Mouse (Mus musculus): ENCODE data around the gene Atp7b. TPM values are rescaled to one million over a fixed set of nuclear protein-coding genes. Genes with fewer than 3 reads are reported as not detected.

The Atp7b gene
- polyA plus RNA-seq, 1 experiment from 2014 or later, result 1.9 TPM

DNA sequence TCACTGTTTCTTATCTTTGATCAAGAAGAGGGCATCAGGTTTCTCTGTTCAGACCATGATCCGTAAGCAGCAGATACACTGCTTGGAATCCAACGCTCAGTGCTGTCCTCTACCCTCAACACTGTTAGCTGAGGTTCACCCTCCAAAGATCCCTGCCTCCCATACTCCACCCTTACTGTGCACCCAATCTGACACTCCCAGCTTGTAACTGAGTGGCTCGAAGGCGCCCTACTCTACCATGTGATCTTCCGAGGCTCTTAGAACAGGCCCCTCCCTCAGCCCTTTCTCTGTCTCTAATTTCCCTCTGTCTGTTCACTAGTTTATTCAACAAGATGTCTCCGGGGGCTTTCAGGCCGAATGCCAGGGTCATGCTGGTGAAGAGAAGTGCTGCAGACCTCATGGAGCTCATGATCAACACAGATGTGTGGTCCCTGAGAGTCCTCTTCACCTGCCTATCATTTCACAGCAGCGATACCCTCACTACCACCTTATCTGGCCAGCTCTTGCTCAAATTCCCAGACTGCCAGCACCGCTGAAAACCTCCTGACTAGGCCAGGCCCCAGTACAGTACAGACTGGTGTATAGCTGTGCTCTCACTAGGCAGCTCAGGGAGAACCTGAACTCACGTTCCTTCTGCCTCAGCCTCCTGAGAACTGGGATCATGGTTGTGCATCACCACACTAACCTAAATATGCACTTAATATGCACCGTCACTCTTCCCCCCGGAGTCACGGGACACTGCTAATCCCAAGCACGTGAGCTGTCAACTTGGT lies 55.2 kb downstream of the Atp7b start:
- Histone ChIP-seq H3K4me2 (ENCODE audit: low read length) (no peak overlapping the region), H3K36me3 (ENCODE audit: control insufficient read depth, insufficient read depth) (no peaks in the 10 kb centered on the region), H3K9me3 (ENCODE audit: control insufficient read depth, low read length) (no peaks in the 10 kb centered on the region), H3K27ac (ENCODE audit: low read length) (no peak overlapping the region), H3K9ac (replicated peaks; ENCODE audit: low read depth, low read length) (no peak overlapping the region), H3K4me3 (replicated peaks; ENCODE audit: low read length) (no peak overlapping the region), H3K4me1 (replicated peaks; ENCODE audit: control insufficient read depth, insufficient read depth, low read length) (no peaks in the 10 kb centered on the region), H3K27me3 (replicated peaks; ENCODE audit: control insufficient read depth, insufficient read depth, low read length) (no peaks in the 10 kb centered on the region)
- 82% methylated on average over 14 of the region's 14 CpGs for WGBS
- 0 out of 2 replicates have a peak, but pooled peaks have one; percentile 23 for ATAC-seq

DNA sequence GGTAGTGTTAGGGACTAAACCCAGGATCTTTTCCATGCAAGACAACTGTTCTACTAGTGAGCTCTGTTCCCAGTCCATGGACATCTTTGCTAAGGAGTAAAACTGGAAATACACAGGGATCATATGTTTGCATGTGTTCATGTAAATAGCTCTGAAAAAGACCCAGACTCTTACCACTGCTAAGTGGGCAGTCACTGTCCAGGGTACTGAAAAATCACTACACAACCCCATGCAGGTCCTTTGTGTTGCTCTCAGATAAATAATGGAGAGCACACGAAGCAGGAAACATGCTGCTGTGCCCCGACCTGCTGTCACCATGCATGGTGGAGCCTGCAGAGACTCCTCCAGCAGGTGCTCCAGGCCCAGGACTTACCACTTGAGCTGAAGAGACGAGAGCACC lies 64.9 kb downstream of the Atp7b start:
- 37% methylated on average over 3 of the region's 3 CpGs for WGBS
- ATAC-seq, result no peak
- Histone ChIP-seq H3K4me1 (replicated peaks; ENCODE audit: control insufficient read depth, insufficient read depth, low read length) (no peaks in the 10 kb centered on the region), H3K9me3 (ENCODE audit: control insufficient read depth, low read length) (no peaks in the 10 kb centered on the region), H3K4me3 (replicated peaks; ENCODE audit: low read length) (no peak overlapping the region), H3K27me3 (replicated peaks; ENCODE audit: control insufficient read depth, insufficient read depth, low read length) (no peaks in the 10 kb centered on the region), H3K9ac (replicated peaks; ENCODE audit: low read depth, low read length) (no peak overlapping the region), H3K4me2 (ENCODE audit: low read length) (no peak overlapping the region), H3K27ac (ENCODE audit: low read length) (no peak overlapping the region), H3K36me3 (ENCODE audit: control insufficient read depth, insufficient read depth) (no peaks in the 10 kb centered on the region)

DNA sequence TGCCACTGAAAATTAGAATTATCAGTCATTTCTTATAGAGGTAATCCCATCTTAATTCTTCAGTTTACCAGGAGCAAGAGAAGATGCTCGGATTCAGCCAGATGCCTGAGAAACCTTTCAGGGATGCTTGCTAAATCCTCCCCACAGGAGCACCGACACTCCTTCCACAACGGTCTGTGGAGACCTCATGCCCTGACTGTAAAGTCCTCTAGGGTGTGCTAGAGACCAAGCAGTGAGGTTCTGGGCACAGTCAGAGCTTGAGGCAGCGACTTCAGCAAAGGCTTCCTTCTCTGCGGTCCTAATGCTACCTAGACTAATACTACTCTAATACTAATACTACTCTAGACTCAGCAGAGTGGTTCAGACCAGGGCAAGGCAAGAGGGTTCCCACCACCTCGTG lies 67.9 kb downstream of the Atp7b start:
- ATAC-seq, result peak; percentile 90
- no peaks in the 10 kb centered on the region for H3K27me3 ChIP-seq (replicated peaks; ENCODE audit: control insufficient read depth, insufficient read depth, low read length)
- no peaks in the 10 kb centered on the region for H3K9me3 ChIP-seq (ENCODE audit: control insufficient read depth, low read length)
- H3K36me3 ChIP-seq (ENCODE audit: control insufficient read depth, insufficient read depth), result no peaks in the 10 kb centered on the region
- no peak overlapping the region for H3K4me3 ChIP-seq (replicated peaks; ENCODE audit: low read length)
- WGBS, result 13% methylated on average over 6 of the region's 6 CpGs
- no peak overlapping the region for H3K9ac ChIP-seq (replicated peaks; ENCODE audit: low read depth, low read length)
- H3K4me2 ChIP-seq (ENCODE audit: low read length), result no peak overlapping the region
- no peaks in the 10 kb centered on the region for H3K4me1 ChIP-seq (replicated peaks; ENCODE audit: control insufficient read depth, insufficient read depth, low read length)
- no peak overlapping the region for H3K27ac ChIP-seq (ENCODE audit: low read length)

DNA sequence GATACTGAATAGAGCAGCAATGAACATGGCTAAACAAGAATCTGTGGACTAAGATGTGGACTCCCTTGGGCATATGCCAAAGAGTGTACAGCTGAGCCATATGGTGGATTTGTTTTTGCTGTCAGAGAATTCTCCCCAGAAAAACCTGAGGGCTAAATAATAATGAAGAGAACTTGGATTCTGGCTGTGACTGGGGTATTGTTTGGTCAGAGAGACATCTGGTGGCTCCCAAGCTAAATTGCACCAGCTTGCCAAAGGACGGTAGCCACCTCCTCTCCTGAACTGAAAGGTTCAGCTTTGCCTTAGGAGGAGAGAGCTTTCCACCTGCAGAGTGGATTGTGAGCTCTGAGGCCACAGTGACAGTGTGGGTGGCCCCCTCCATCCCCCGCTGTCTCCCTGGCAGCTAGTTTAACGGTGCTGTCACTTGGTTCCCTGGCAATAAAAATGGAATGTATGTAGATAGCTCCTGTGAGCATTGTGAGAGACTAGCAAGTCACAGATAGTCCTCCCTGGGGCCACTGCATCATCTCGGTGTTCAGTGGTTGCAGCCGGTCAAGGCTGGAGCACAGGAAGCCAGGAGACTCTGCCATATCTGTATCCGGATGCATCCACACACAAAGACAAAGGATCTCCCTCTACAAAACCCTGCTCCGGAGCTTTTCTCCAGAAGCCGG lies 78.3 kb downstream of the Atp7b start:
- H3K27me3 ChIP-seq (replicated peaks; ENCODE audit: control insufficient read depth, insufficient read depth, low read length), result no peaks in the 10 kb centered on the region
- H3K9ac ChIP-seq (replicated peaks; ENCODE audit: low read depth, low read length), result no peak overlapping the region
- peak; percentile 68 for ATAC-seq
- 61% methylated on average over 8 of the region's 8 CpGs for WGBS
- no peak overlapping the region for H3K4me3 ChIP-seq (replicated peaks; ENCODE audit: low read length)
- H3K4me2 ChIP-seq (ENCODE audit: low read length), result no peak overlapping the region
- H3K9me3 ChIP-seq (ENCODE audit: control insufficient read depth, low read length), result no peaks in the 10 kb centered on the region
- no peaks in the 10 kb centered on the region for H3K4me1 ChIP-seq (replicated peaks; ENCODE audit: control insufficient read depth, insufficient read depth, low read length)
- no peaks in the 10 kb centered on the region for H3K36me3 ChIP-seq (ENCODE audit: control insufficient read depth, insufficient read depth)
- no peak overlapping the region for H3K27ac ChIP-seq (ENCODE audit: low read length)

DNA sequence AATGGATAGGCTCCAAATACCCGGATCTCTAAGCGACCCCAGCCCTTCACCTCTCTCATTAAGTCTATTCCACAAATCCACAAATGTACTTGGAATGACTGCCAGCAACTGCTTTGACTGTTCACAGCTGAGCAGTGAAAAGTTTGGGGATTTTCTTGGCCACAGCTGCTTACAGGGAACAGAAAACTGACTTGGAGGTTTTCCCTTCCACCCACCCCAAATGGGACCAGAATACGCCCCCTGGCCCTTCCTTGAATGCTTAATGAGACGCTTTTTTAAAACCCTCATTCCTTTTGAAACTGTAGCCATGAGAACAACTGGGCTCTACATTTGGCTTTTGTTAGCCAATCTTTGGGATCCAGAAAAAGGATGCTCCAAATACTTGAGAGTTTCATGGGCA lies 81.9 kb downstream of the Atp7b start:
- no peaks in the 10 kb centered on the region for H3K9me3 ChIP-seq (ENCODE audit: control insufficient read depth, low read length)
- ATAC-seq, result peak; percentile 31; the same call in 1 of the 2 replicates
- no peaks in the 10 kb centered on the region for H3K36me3 ChIP-seq (ENCODE audit: control insufficient read depth, insufficient read depth)
- no peak overlapping the region for H3K4me2 ChIP-seq (ENCODE audit: low read length)
- H3K4me1 ChIP-seq (replicated peaks; ENCODE audit: control insufficient read depth, insufficient read depth, low read length), result no peaks in the 10 kb centered on the region
- H3K27me3 ChIP-seq (replicated peaks; ENCODE audit: control insufficient read depth, insufficient read depth, low read length), result no peaks in the 10 kb centered on the region
- no peak overlapping the region for H3K27ac ChIP-seq (ENCODE audit: low read length)
- 35% methylated on average over 4 of the region's 4 CpGs for WGBS
- H3K4me3 ChIP-seq (replicated peaks; ENCODE audit: low read length), result no peak overlapping the region
- H3K9ac ChIP-seq (replicated peaks; ENCODE audit: low read depth, low read length), result no peak overlapping the region

DNA sequence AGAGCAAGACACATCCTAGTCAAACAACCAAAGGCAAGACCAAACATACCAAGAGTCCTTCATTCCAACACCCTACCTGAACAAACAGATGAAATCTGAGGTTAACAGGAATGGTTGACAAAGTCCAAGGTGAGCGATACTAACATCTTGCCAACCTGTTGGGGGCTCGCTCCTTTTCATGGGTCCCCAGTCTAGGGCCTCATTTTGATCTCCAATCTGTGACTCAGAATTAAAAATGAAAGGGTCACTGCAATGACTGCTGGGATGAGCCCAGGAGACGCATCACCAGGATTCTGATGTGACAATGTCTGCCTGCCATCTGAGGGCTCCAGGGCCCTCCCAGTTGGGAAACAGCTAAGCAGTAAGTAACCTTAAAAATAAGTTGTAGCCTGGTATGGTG lies 90.6 kb downstream of the Atp7b start, which contains the start of gene Ccdc70:
Ccdc70 (plus strand) TSS at position 301 of the 400 bp plus-strand sequence.
- H3K9me3 ChIP-seq (ENCODE audit: control insufficient read depth, low read length), result no peaks in the 10 kb centered on the region
- no peak within 1 kb of the TSS for H3K9ac ChIP-seq (replicated peaks; ENCODE audit: low read depth, low read length)
- H3K27me3 ChIP-seq (replicated peaks; ENCODE audit: control insufficient read depth, insufficient read depth, low read length), result no peaks in the 10 kb centered on the region
- WGBS, result 91% methylated on average over 3 of the region's 3 CpGs
- no peak within 1 kb of the TSS for H3K4me2 ChIP-seq (ENCODE audit: low read length)
- no peak within 1 kb of the TSS for H3K4me3 ChIP-seq (replicated peaks; ENCODE audit: low read length)
- H3K36me3 ChIP-seq (ENCODE audit: control insufficient read depth, insufficient read depth), result no peaks in the 10 kb centered on the region
- no peak within 1 kb of the TSS for H3K27ac ChIP-seq (ENCODE audit: low read length)
- H3K4me1 ChIP-seq (replicated peaks; ENCODE audit: control insufficient read depth, insufficient read depth, low read length), result no peaks in the 10 kb centered on the region
- no peak for ATAC-seq

DNA sequence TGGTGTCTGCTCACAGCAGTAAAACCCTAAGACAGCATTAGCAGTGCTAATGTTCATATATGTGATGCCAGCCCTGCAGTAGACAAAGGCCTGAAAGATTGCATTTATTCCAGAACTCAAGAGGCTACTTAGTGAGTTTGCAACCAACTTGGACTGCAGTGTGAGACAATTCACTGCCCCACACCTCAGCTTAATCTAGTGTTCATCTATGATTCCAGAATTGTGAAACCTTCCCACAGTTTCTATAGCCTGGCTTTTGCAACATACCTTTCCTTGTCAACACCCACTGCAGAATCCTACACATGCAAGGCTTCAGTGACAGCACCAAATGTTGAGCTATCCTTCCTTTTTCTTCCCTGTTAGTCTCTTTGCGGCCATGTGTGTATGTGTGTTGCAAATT lies 93.5 kb downstream of the Atp7b start:
- ATAC-seq, result no peak
- Histone ChIP-seq H3K4me3 (replicated peaks; ENCODE audit: low read length) (no peak overlapping the region), H3K27ac (ENCODE audit: low read length) (no peak overlapping the region), H3K36me3 (ENCODE audit: control insufficient read depth, insufficient read depth) (no peaks in the 10 kb centered on the region), H3K9me3 (ENCODE audit: control insufficient read depth, low read length) (no peaks in the 10 kb centered on the region), H3K9ac (replicated peaks; ENCODE audit: low read depth, low read length) (no peak overlapping the region), H3K27me3 (replicated peaks; ENCODE audit: control insufficient read depth, insufficient read depth, low read length) (no peaks in the 10 kb centered on the region), H3K4me1 (replicated peaks; ENCODE audit: control insufficient read depth, insufficient read depth, low read length) (no peaks in the 10 kb centered on the region), H3K4me2 (ENCODE audit: low read length) (no peak overlapping the region)
- WGBS, result 83% methylated on average over 1 of the region's 1 CpGs

DNA sequence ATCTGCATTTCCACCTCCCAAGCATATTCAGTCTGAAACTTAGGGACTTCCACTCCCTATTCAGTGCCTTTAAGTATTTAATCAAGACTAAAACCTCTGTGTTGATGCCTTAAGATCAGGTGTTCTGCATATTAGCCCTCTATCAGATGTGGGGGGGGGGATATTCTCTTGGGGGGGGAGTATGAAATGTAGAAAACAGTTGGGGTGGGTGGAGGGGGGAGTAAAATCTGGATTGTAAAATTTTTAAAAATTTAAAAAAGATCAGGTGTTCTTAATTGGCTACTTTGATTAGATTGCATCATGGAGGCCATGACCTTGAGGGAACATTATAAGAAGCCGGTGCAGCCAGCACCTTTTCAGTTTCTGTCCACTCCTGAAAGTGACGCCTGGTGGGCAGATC lies 101.7 kb downstream of the Atp7b start, which contains the start of gene Fam90a1a:
Fam90a1a (plus strand) TSS at position 301 of the 400 bp plus-strand sequence.
- Histone ChIP-seq H3K27me3 (replicated peaks; ENCODE audit: control insufficient read depth, insufficient read depth, low read length) (no peaks in the 10 kb centered on the region), H3K9ac (replicated peaks; ENCODE audit: low read depth, low read length) (no peak within 1 kb of the TSS), H3K4me2 (ENCODE audit: low read length) (no peak within 1 kb of the TSS), H3K4me1 (replicated peaks; ENCODE audit: control insufficient read depth, insufficient read depth, low read length) (no peaks in the 10 kb centered on the region), H3K4me3 (replicated peaks; ENCODE audit: low read length) (no peak within 1 kb of the TSS), H3K9me3 (ENCODE audit: control insufficient read depth, low read length) (no peaks in the 10 kb centered on the region), H3K36me3 (ENCODE audit: control insufficient read depth, insufficient read depth) (no peaks in the 10 kb centered on the region), H3K27ac (ENCODE audit: low read length) (no peak within 1 kb of the TSS)
- 82% methylated on average over 2 of the region's 2 CpGs for WGBS
- ATAC-seq, result no peak

DNA sequence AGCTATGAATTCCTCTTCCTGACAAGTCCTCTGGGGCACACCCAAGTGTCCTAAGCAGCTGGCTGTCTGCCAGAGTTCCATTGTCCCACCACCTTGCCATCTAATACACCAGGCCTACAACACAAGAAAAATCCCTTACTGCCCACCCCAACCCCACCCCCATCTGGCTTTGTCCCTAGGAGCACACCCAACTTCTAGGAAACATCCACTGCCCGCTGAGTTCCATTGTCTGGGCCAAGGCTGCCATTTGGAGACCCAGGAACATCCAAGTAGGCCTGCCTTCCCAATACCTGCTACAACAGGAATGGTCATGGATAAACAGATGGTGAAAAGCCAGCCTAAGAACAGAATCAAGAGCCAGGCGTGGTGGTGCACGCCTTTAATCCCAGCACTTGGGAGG lies 103.8 kb downstream of the Atp7b start:
- 79% methylated on average over 3 of the region's 3 CpGs for WGBS
- no peak overlapping the region for H3K4me3 ChIP-seq (replicated peaks; ENCODE audit: low read length)
- no peak overlapping the region for H3K9ac ChIP-seq (replicated peaks; ENCODE audit: low read depth, low read length)
- H3K27ac ChIP-seq (ENCODE audit: low read length), result no peak overlapping the region
- no peak overlapping the region for H3K4me2 ChIP-seq (ENCODE audit: low read length)
- H3K4me1 ChIP-seq (replicated peaks; ENCODE audit: control insufficient read depth, insufficient read depth, low read length), result no peaks in the 10 kb centered on the region
- no peaks in the 10 kb centered on the region for H3K36me3 ChIP-seq (ENCODE audit: control insufficient read depth, insufficient read depth)
- H3K27me3 ChIP-seq (replicated peaks; ENCODE audit: control insufficient read depth, insufficient read depth, low read length), result no peaks in the 10 kb centered on the region
- no peaks in the 10 kb centered on the region for H3K9me3 ChIP-seq (ENCODE audit: control insufficient read depth, low read length)
- no peak for ATAC-seq

Data from forebrain, embryonic 16.5 days (tissue).